ENCODE assay signal across 25 mouse cellular contexts in genomic region chr2:39124167-39124566, GRCm38 (mm10). TPM values are rescaled to one million over a fixed set of nuclear protein-coding genes. Genes with fewer than 3 reads are reported as not detected.
DNase-seq lines count a peak whose midpoint lies in the region; ATAC-seq and TF ChIP-seq lines count a peak whose summit lies in the region.
"Had no signal": no experiment of that assay in that cellular context is flagged by ENCODE, and none has a peak within 500 bp of the region (broad histone marks: within the 10 kb centered on the region; RNA-seq: fewer than 3 reads in every experiment).

No protein-coding gene starts in this region.

- peak; percentile 63; the same call in 1 of the 2 replicates for ATAC-seq in intestine, embryonic 16.5 days
- ATAC-seq in intestine, embryonic 15.5 days: no peak
- ATAC-seq in liver, embryonic 15.5 days (ENCODE audit: insufficient read depth): peak; percentile 68
- no peak for ATAC-seq in midbrain, embryonic 14.5 days (ENCODE audit: low FRiP score, low TSS enrichment)
- ATAC-seq: forebrain, embryonic 13.5 days; hindbrain, postnatal 0 days; Patski had no signal

- H3K36me3 ChIP-seq in intestine, embryonic 16.5 days (ENCODE audit: control insufficient read depth, insufficient read depth, low read length): no peaks in the 10 kb centered on the region
- H3K36me3 ChIP-seq in intestine, embryonic 15.5 days: no peaks in the 10 kb centered on the region
- no peaks in the 10 kb centered on the region for H3K36me3 ChIP-seq in liver, embryonic 15.5 days (replicated peaks)
- H3K36me3 ChIP-seq in small intestine, adult 2 months (ENCODE audit: control insufficient read depth, insufficient read depth, low read length): no peaks in the 10 kb centered on the region
- H3K36me3 ChIP-seq in midbrain, embryonic 14.5 days (ENCODE audit: control insufficient read depth, insufficient read depth, low read length): peaks cover 52% of the 10 kb centered on the region

- no peaks in the 10 kb centered on the region for H3K27me3 ChIP-seq in intestine, embryonic 16.5 days (replicated peaks; ENCODE audit: control insufficient read depth, insufficient read depth, low read length)
- no peaks in the 10 kb centered on the region for H3K27me3 ChIP-seq in intestine, embryonic 15.5 days (replicated peaks)
- no peaks in the 10 kb centered on the region for H3K27me3 ChIP-seq in liver, embryonic 15.5 days
- no peaks in the 10 kb centered on the region for H3K27me3 ChIP-seq in small intestine, adult 2 months (ENCODE audit: control insufficient read depth, insufficient read depth, low read length)
- H3K27me3 ChIP-seq in midbrain, embryonic 14.5 days (ENCODE audit: control insufficient read depth, insufficient read depth, low read length): no peaks in the 10 kb centered on the region
- H3K27me3 ChIP-seq: forebrain, embryonic 13.5 days; heart, embryonic 15.5 days; limb, embryonic 15.5 days; lung, embryonic 15.5 days; midbrain, embryonic 12.5 days; neural tube, embryonic 13.5 days; Patski had no signal

- intact Hi-C loops in gastrocnemius, adult 2 months (cut with DNase I): no loop called here

- no peaks in the 10 kb centered on the region for H3K9me3 ChIP-seq in intestine, embryonic 16.5 days (ENCODE audit: control insufficient read depth, low read length)
- H3K9me3 ChIP-seq in intestine, embryonic 15.5 days: no peaks in the 10 kb centered on the region
- H3K9me3 ChIP-seq in liver, embryonic 15.5 days (replicated peaks): no peaks in the 10 kb centered on the region
- H3K9me3 ChIP-seq in midbrain, embryonic 14.5 days (ENCODE audit: control insufficient read depth, low read length): no peaks in the 10 kb centered on the region
- H3K9me3 ChIP-seq: forebrain, embryonic 13.5 days; heart, embryonic 10.5 days; heart, embryonic 15.5 days; limb, embryonic 10.5 days; limb, embryonic 15.5 days; lung, embryonic 15.5 days; midbrain, embryonic 12.5 days; neural tube, embryonic 13.5 days had no signal

- H3K4me2 ChIP-seq in intestine, embryonic 16.5 days (ENCODE audit: low read depth, low read length): no peak overlapping the region
- H3K4me2 ChIP-seq in intestine, embryonic 15.5 days (replicated peaks): no peak overlapping the region
- no peak overlapping the region for H3K4me2 ChIP-seq in liver, embryonic 15.5 days
- H3K4me2 ChIP-seq in midbrain, embryonic 14.5 days (ENCODE audit: low read length): no peak overlapping the region
- H3K4me2 ChIP-seq: forebrain, embryonic 13.5 days; heart, embryonic 15.5 days; limb, embryonic 15.5 days; lung, embryonic 15.5 days; midbrain, embryonic 12.5 days; neural tube, embryonic 13.5 days had no signal

- H3K27ac ChIP-seq in intestine, embryonic 16.5 days (ENCODE audit: low read length): no peak overlapping the region
- H3K27ac ChIP-seq in intestine, embryonic 15.5 days: no peak overlapping the region
- no peak overlapping the region for H3K27ac ChIP-seq in liver, embryonic 15.5 days (replicated peaks)
- H3K27ac ChIP-seq in small intestine, adult 2 months (ENCODE audit: insufficient read depth, low read depth, low read length): peak overlapping the region; percentile 51
- no peak overlapping the region for H3K27ac ChIP-seq in midbrain, embryonic 14.5 days (replicated peaks; ENCODE audit: low read depth, low read length)
- no peak overlapping the region for H3K27ac ChIP-seq in gastrocnemius, adult 2 months
- H3K27ac ChIP-seq: forebrain, embryonic 13.5 days; heart, embryonic 10.5 days; heart, embryonic 15.5 days; hindbrain, postnatal 0 days; limb, embryonic 10.5 days; limb, embryonic 15.5 days; lung, embryonic 15.5 days; midbrain, embryonic 12.5 days; neural tube, embryonic 13.5 days had no signal

- DNase-seq in liver: peak; percentile 62
- DNase-seq in midbrain, embryonic 14.5 days: no peak
- no peak for DNase-seq in gastrocnemius, adult 2 months
- DNase-seq in layer of hippocampus, adult 9-11 months: no peak
- DNase-seq: adrenal gland, postnatal 25 days; cerebellum, adult 11 months; cerebellum, adult 9-11 months; gastrocnemius, postnatal 25 days; heart, adult 11 months; kidney, adult 11 months; kidney, postnatal 14 days had no signal

- 65% methylated on average over 5 of the region's 5 CpGs for WGBS in intestine, embryonic 16.5 days
- 68% methylated on average over 5 of the region's 5 CpGs for WGBS in intestine, embryonic 15.5 days
- WGBS in liver, embryonic 15.5 days (ENCODE audit: insufficient replicate concordance): 42% methylated on average over 5 of the region's 5 CpGs
- 29% methylated on average over 5 of the region's 5 CpGs for WGBS in small intestine, adult 2 months
- WGBS in midbrain, embryonic 14.5 days: 90% methylated on average over 5 of the region's 5 CpGs

- H3K4me1 ChIP-seq in intestine, embryonic 16.5 days (ENCODE audit: control insufficient read depth, insufficient read depth, low read length): no peaks in the 10 kb centered on the region
- H3K4me1 ChIP-seq in intestine, embryonic 15.5 days (replicated peaks): no peaks in the 10 kb centered on the region
- H3K4me1 ChIP-seq in liver, embryonic 15.5 days (replicated peaks): peaks cover 12% of the 10 kb centered on the region
- H3K4me1 ChIP-seq in small intestine, adult 2 months (ENCODE audit: control insufficient read depth, insufficient read depth, insufficient read length, low read length): peaks cover 5% of the 10 kb centered on the region; the same call in 1 of the 2 replicates
- no peaks in the 10 kb centered on the region for H3K4me1 ChIP-seq in midbrain, embryonic 14.5 days (ENCODE audit: control insufficient read depth, insufficient read depth, low read length)
- H3K4me1 ChIP-seq: forebrain, embryonic 13.5 days; heart, embryonic 10.5 days; heart, embryonic 15.5 days; limb, embryonic 10.5 days; limb, embryonic 15.5 days; lung, embryonic 15.5 days; midbrain, embryonic 12.5 days; neural tube, embryonic 13.5 days had no signal

- no peak overlapping the region for H3K9ac ChIP-seq in intestine, embryonic 16.5 days (ENCODE audit: low read depth, low read length)
- no peak overlapping the region for H3K9ac ChIP-seq in intestine, embryonic 15.5 days
- H3K9ac ChIP-seq in liver, embryonic 15.5 days: no peak overlapping the region
- H3K9ac ChIP-seq in midbrain, embryonic 14.5 days (replicated peaks; ENCODE audit: low read length): no peak overlapping the region
- H3K9ac ChIP-seq: forebrain, embryonic 13.5 days; heart, embryonic 15.5 days; limb, embryonic 15.5 days; lung, embryonic 15.5 days; midbrain, embryonic 12.5 days; neural tube, embryonic 13.5 days had no signal

- TF ChIP-seq CTCF in small intestine, adult 2 months (IDR thresholded peaks at IDR 0.05; ENCODE audit: extremely low read depth, insufficient read length, insufficient replicate concordance, low read depth, low read length): no peak
- TF ChIP-seq CTCF in gastrocnemius, adult 2 months (IDR thresholded peaks at IDR 0.05): no peak

- no peak for TF ChIP-seq POLR2A in small intestine, adult 2 months (IDR thresholded peaks at IDR 0.05; ENCODE audit: low read depth, low read length)

- H3K4me3 ChIP-seq in intestine, embryonic 16.5 days (ENCODE audit: low read length): no peak overlapping the region
- H3K4me3 ChIP-seq in intestine, embryonic 15.5 days (replicated peaks): no peak overlapping the region
- H3K4me3 ChIP-seq in liver, embryonic 15.5 days (replicated peaks): no peak overlapping the region
- H3K4me3 ChIP-seq in small intestine, adult 2 months (ENCODE audit: low read depth, low read length): no peak overlapping the region
- no peak overlapping the region for H3K4me3 ChIP-seq in midbrain, embryonic 14.5 days (replicated peaks; ENCODE audit: low read depth, low read length)
- H3K4me3 ChIP-seq in gastrocnemius, adult 2 months: no peak overlapping the region
- H3K4me3 ChIP-seq: forebrain, embryonic 13.5 days; heart, embryonic 10.5 days; heart, embryonic 15.5 days; limb, embryonic 10.5 days; limb, embryonic 15.5 days; lung, embryonic 15.5 days; midbrain, embryonic 12.5 days; neural tube, embryonic 13.5 days had no signal

RNA-seq across cellular contexts. Expression of gene Golga1, which starts 58.8 kb away (rescaled TPM):
- polyA plus RNA-seq in intestine, embryonic 16.5 days (2015; fragmentation: Nextera tagmentation; extraction: Ambion mirVana): 29.9 and 30.4 TPM in 2 replicates
- 28.5 and 28.9 TPM in 2 replicates for polyA plus RNA-seq in intestine, embryonic 15.5 days (2015; fragmentation: Nextera tagmentation; extraction: Ambion mirVana)
- 9.4 and 10.4 TPM in 2 replicates for polyA plus RNA-seq in liver, embryonic 15.5 days (2015; fragmentation: Nextera tagmentation; extraction: Ambion mirVana)
- polyA plus RNA-seq in small intestine, adult 2 months (2012; rRNA removed): 5.2 and 10.4 TPM in 2 replicates
- polyA plus RNA-seq in midbrain, embryonic 14.5 days (2014; fragmentation: Nextera tagmentation; extraction: Ambion mirVana): 37.2 and 42.6 TPM in 2 replicates
- 10 to 100 TPM; 12.9 to 13.9 TPM for total RNA-seq in gastrocnemius, adult 2 months (2021)

Comparison
In these comparisons a context has a peak if more than half of its experiments do, and no peak if none do; other contexts are left out.
1. ATAC-seq: peak in intestine, embryonic 16.5 days (single experiment) and liver, embryonic 15.5 days (single experiment); none in intestine, embryonic 15.5 days (single experiment) and midbrain, embryonic 14.5 days (single experiment).